Mouse (Mus musculus) mesoderm, embryonic 11.5 days (tissue): Measurements from ENCODE around the gene Agbl1.
A peak's percentile ranks its signal among the peaks of the same experiment; 100 is the strongest.

Experiments used
- DNase-seq: peaks from one replicate; pipeline ENCODE4 v3.0.0-alpha.2; 2012; ENCODE audit warnings: low read depth, low spot score

The Agbl1 gene

GRCm38 (mm10) chr7:76921671-76922070 lies 692.0 kb downstream of the Agbl1 start:
- DNase-seq = no peak

GRCm38 (mm10) chr7:76935219-76935618 lies 705.5 kb downstream of the Agbl1 start:
- no peak for DNase-seq

GRCm38 (mm10) chr7:76941531-76941930 lies 711.8 kb downstream of the Agbl1 start:
- peak; percentile 34 for DNase-seq

- peak; percentile 6 for DNase-seq
Measured at GRCm38 (mm10) chr7:76971334-76971733, 741.6 kb downstream of the Agbl1 start.

GRCm38 (mm10) chr7:77009571-77009970 lies 779.9 kb downstream of the Agbl1 start:
- DNase-seq = no peak

GRCm38 (mm10) chr7:77029019-77029418 lies 799.3 kb downstream of the Agbl1 start:
- DNase-seq = no peak

GRCm38 (mm10) chr7:77076033-77076432 lies 846.3 kb downstream of the Agbl1 start:
- DNase-seq = no peak

GRCm38 (mm10) chr7:77087266-77087665 lies 857.6 kb downstream of the Agbl1 start:
- DNase-seq = no peak

GRCm38 (mm10) chr7:77095153-77095552 lies 865.5 kb downstream of the Agbl1 start:
- no peak for DNase-seq

- DNase-seq = no peak
Measured at GRCm38 (mm10) chr7:77114021-77114420, 884.3 kb downstream of the Agbl1 start.

GRCm38 (mm10) chr7:77129045-77129444 lies 899.4 kb downstream of the Agbl1 start:
- DNase-seq = peak; percentile 21

- peak; percentile 12 for DNase-seq
Measured at GRCm38 (mm10) chr7:77131950-77132349, 902.3 kb downstream of the Agbl1 start.

GRCm38 (mm10) chr7:77132615-77133420 lies 903.1 kb downstream of the Agbl1 start:
- DNase-seq = no peak

GRCm38 (mm10) chr7:77134860-77135259 lies 905.2 kb downstream of the Agbl1 start:
- no peak for DNase-seq

GRCm38 (mm10) chr7:77138707-77139106 lies 909.0 kb downstream of the Agbl1 start:
- no peak for DNase-seq

- no peak for DNase-seq
Measured at GRCm38 (mm10) chr7:77147527-77147926, 917.8 kb downstream of the Agbl1 start.

- no peak for DNase-seq
Measured at GRCm38 (mm10) chr7:77148820-77149219, 919.1 kb downstream of the Agbl1 start.

GRCm38 (mm10) chr7:77149846-77150245 lies 920.2 kb downstream of the Agbl1 start:
- no peak for DNase-seq

GRCm38 (mm10) chr7:77152393-77152792 lies 922.7 kb downstream of the Agbl1 start:
- peak; percentile 30 for DNase-seq

GRCm38 (mm10) chr7:77152909-77153308 lies 923.2 kb downstream of the Agbl1 start:
- DNase-seq = no peak

GRCm38 (mm10) chr7:77164921-77165320 lies 935.2 kb downstream of the Agbl1 start:
- DNase-seq = no peak
